Mouse (Mus musculus) hindbrain, embryonic 15.5 days (tissue): ENCODE results near the gene Camk1d. TPM values are rescaled to one million over a fixed set of nuclear protein-coding genes. Genes with fewer than 3 reads are reported as not detected.

Source experiments
- ATAC-seq: fragments of 200-750 bp; cut with Nextera tagmentation; 2 replicates; pipeline ENCODE4 v1.8.0; 2017; ENCODE audit warnings: low read depth, moderate number of reproducible peaks, moderate TSS enrichment; ENCODE audit not compliant: low FRiP score
- H3K27ac ChIP-seq: fragments of 300-500 bp; sonication (generic); replicated peaks from 2 replicates; pipeline ENCODE4 v1.5.1; 2015; ENCODE audit warnings: mild to moderate bottlenecking, inconsistent platforms
- H3K27me3 ChIP-seq: fragments of 300-500 bp; sonication (generic); 2 replicates; pipeline ENCODE4 v1.6.1; 2015; ENCODE audit warnings: control low read depth, inconsistent platforms
- H3K36me3 ChIP-seq: fragments of 300-500 bp; sonication (generic); 2 replicates; pipeline ENCODE4 v1.6.1; 2015; ENCODE audit warnings: control low read depth, inconsistent platforms
- H3K4me1 ChIP-seq: fragments of 300-500 bp; sonication (generic); replicated peaks from 2 replicates; pipeline ENCODE4 v1.6.1; 2015; ENCODE audit warnings: control low read depth, inconsistent platforms
- H3K4me2 ChIP-seq: fragments of 300-500 bp; sonication (generic); 2 replicates; pipeline ENCODE4 v1.6.1; 2015; ENCODE audit warnings: moderate library complexity, mild to moderate bottlenecking, inconsistent platforms
- H3K4me3 ChIP-seq: fragments of 300-500 bp; sonication (generic); 2 replicates; pipeline ENCODE4 v1.5.1; 2015; ENCODE audit warnings: mild to moderate bottlenecking, inconsistent platforms
- H3K9ac ChIP-seq: fragments of 300-500 bp; sonication (generic); 2 replicates; pipeline ENCODE4 v1.6.1; 2015; ENCODE audit warnings: inconsistent platforms
- H3K9me3 ChIP-seq: fragments of 300-500 bp; sonication (generic); 2 replicates; pipeline ENCODE4 v1.6.1; 2016; ENCODE audit warnings: control low read depth, inconsistent platforms
- WGBS: fragments of 180-500 bp; shearing (Covaris S2); methylation state at CpG from one replicate; pipeline ENCODE4 v1.1.7; 2015; 5-methylcytosine and 5-hydroxymethylcytosine counted together
- polyA plus RNA-seq: library from polyadenylated mRNA; unstranded; fragments of >200 nt; fragmentation: Nextera tagmentation; extraction: Ambion mirVana; gene quantifications from 2 replicates; pipeline ENCODE4 v1.2.1, GENCODE M21; 2015

The Camk1d gene
- polyA plus RNA-seq, 1 experiment from 2014 or later = 7.4 TPM

- Histone ChIP-seq H3K27ac (peak overlapping the region; percentile 61; the same call in 1 of the 2 replicates), H3K36me3 (no peaks in the 10 kb centered on the region), H3K27me3 (no peaks in the 10 kb centered on the region), H3K9ac (no peak overlapping the region), H3K4me1 (peaks cover 14% of the 10 kb centered on the region), H3K4me2 (no peak overlapping the region), H3K9me3 (no peaks in the 10 kb centered on the region), H3K4me3 (no peak overlapping the region)
- WGBS = 92% methylated on average over 4 of the region's 4 CpGs
- ATAC-seq = no peak
These were observed 398.1 kb downstream of the Camk1d start for GRCm38 (mm10) chr2:5316217-5316616.

- Histone ChIP-seq H3K27me3 (no peaks in the 10 kb centered on the region), H3K36me3 (no peaks in the 10 kb centered on the region), H3K9ac (no peak overlapping the region), H3K9me3 (no peaks in the 10 kb centered on the region), H3K27ac (peak overlapping the region; percentile 61), H3K4me2 (no peak overlapping the region), H3K4me1 (peaks cover 14% of the 10 kb centered on the region), H3K4me3 (no peak overlapping the region)
- ATAC-seq = no peak
- 44% methylated on average over 8 of the region's 8 CpGs for WGBS
These were observed 399.0 kb downstream of the Camk1d start for GRCm38 (mm10) chr2:5315291-5315828.

GRCm38 (mm10) chr2:5314530-5315166, 399.7 kb downstream of the Camk1d start:
- H3K9ac ChIP-seq = no peak overlapping the region
- 9% methylated on average over 9 of the region's 9 CpGs for WGBS
- H3K27ac ChIP-seq = peak overlapping the region; percentile 61

GRCm38 (mm10) chr2:5305156-5305555, 409.2 kb downstream of the Camk1d start:
- H3K27ac ChIP-seq = no peak overlapping the region
- ATAC-seq = no peak
- no peak overlapping the region for H3K4me2 ChIP-seq
- no peak overlapping the region for H3K4me3 ChIP-seq
- H3K27me3 ChIP-seq = no peaks in the 10 kb centered on the region
- 77% methylated on average over 3 of the region's 3 CpGs for WGBS
- no peaks in the 10 kb centered on the region for H3K4me1 ChIP-seq
- H3K9me3 ChIP-seq = no peaks in the 10 kb centered on the region
- no peak overlapping the region for H3K9ac ChIP-seq
- 0 out of 2 replicates have a peak, but pooled peaks cover 1% of the 10 kb centered on the region for H3K36me3 ChIP-seq

More at GRCm38 (mm10) chr2:5314530-5315166, 399.7 kb downstream of the Camk1d start:
- Histone ChIP-seq H3K4me1 (peaks cover 14% of the 10 kb centered on the region), H3K27me3 (no peaks in the 10 kb centered on the region), H3K9me3 (no peaks in the 10 kb centered on the region), H3K4me3 (no peak overlapping the region), H3K4me2 (no peak overlapping the region), H3K36me3 (no peaks in the 10 kb centered on the region)
- ATAC-seq = peak; percentile 71

- H3K9me3 ChIP-seq = no peaks in the 10 kb centered on the region
- H3K4me1 ChIP-seq = no peaks in the 10 kb centered on the region
- no peak overlapping the region for H3K27ac ChIP-seq
- no peak overlapping the region for H3K4me2 ChIP-seq
- H3K36me3 ChIP-seq = 0 out of 2 replicates have a peak, but pooled peaks cover 3% of the 10 kb centered on the region
- 90% methylated on average over 12 of the region's 12 CpGs for WGBS
- H3K27me3 ChIP-seq = no peaks in the 10 kb centered on the region
- no peak overlapping the region for H3K9ac ChIP-seq
- no peak for ATAC-seq
- no peak overlapping the region for H3K4me3 ChIP-seq
These were observed 409.9 kb downstream of the Camk1d start for GRCm38 (mm10) chr2:5304451-5304850.

- 92% methylated on average over 12 of the region's 12 CpGs for WGBS
These were observed 413.0 kb downstream of the Camk1d start for GRCm38 (mm10) chr2:5301286-5301685.

GRCm38 (mm10) chr2:5298071-5298470, 416.2 kb downstream of the Camk1d start:
- no peak overlapping the region for H3K9ac ChIP-seq
- no peak overlapping the region for H3K27ac ChIP-seq
- H3K4me3 ChIP-seq = no peak overlapping the region
- H3K27me3 ChIP-seq = no peaks in the 10 kb centered on the region
- no peak for ATAC-seq
- no peaks in the 10 kb centered on the region for H3K4me1 ChIP-seq
- H3K9me3 ChIP-seq = no peaks in the 10 kb centered on the region
- H3K36me3 ChIP-seq = 0 out of 2 replicates have a peak, but pooled peaks cover 3% of the 10 kb centered on the region
- no peak overlapping the region for H3K4me2 ChIP-seq
- 79% methylated on average over 10 of the region's 10 CpGs for WGBS

More at GRCm38 (mm10) chr2:5301286-5301685, 413.0 kb downstream of the Camk1d start:
- H3K27me3 ChIP-seq = no peaks in the 10 kb centered on the region
- H3K9ac ChIP-seq = no peak overlapping the region
- H3K4me1 ChIP-seq = no peaks in the 10 kb centered on the region
- 0 out of 2 replicates have a peak, but pooled peaks cover 3% of the 10 kb centered on the region for H3K36me3 ChIP-seq
- no peak overlapping the region for H3K4me3 ChIP-seq
- H3K9me3 ChIP-seq = no peaks in the 10 kb centered on the region
- H3K4me2 ChIP-seq = no peak overlapping the region
- H3K27ac ChIP-seq = no peak overlapping the region
- ATAC-seq = no peak

GRCm38 (mm10) chr2:5296749-5297545, 417.4 kb downstream of the Camk1d start:
- Histone ChIP-seq H3K4me3 (no peak overlapping the region), H3K4me1 (no peaks in the 10 kb centered on the region), H3K4me2 (no peak overlapping the region), H3K9me3 (no peaks in the 10 kb centered on the region), H3K9ac (no peak overlapping the region), H3K27ac (no peak overlapping the region), H3K36me3 (0 out of 2 replicates have a peak, but pooled peaks cover 3% of the 10 kb centered on the region), H3K27me3 (no peaks in the 10 kb centered on the region)
- ATAC-seq = no peak
- 91% methylated on average over 11 of the region's 11 CpGs for WGBS

- Histone ChIP-seq H3K27ac (no peak overlapping the region), H3K4me2 (no peak overlapping the region), H3K9me3 (no peaks in the 10 kb centered on the region), H3K9ac (no peak overlapping the region), H3K4me1 (no peaks in the 10 kb centered on the region), H3K27me3 (no peaks in the 10 kb centered on the region), H3K36me3 (0 out of 2 replicates have a peak, but pooled peaks cover 1% of the 10 kb centered on the region), H3K4me3 (no peak overlapping the region)
- no peak for ATAC-seq
These were observed 419.2 kb downstream of the Camk1d start for GRCm38 (mm10) chr2:5295098-5295497.

GRCm38 (mm10) chr2:5294451-5294850, 419.9 kb downstream of the Camk1d start:
- WGBS = 72% methylated on average over 5 of the region's 5 CpGs
- H3K9ac ChIP-seq = no peak overlapping the region
- no peaks in the 10 kb centered on the region for H3K36me3 ChIP-seq
- no peaks in the 10 kb centered on the region for H3K4me1 ChIP-seq
- no peaks in the 10 kb centered on the region for H3K27me3 ChIP-seq
- no peak overlapping the region for H3K27ac ChIP-seq
- no peak overlapping the region for H3K4me2 ChIP-seq
- no peaks in the 10 kb centered on the region for H3K9me3 ChIP-seq
- ATAC-seq = no peak
- no peak overlapping the region for H3K4me3 ChIP-seq

- no peaks in the 10 kb centered on the region for H3K9me3 ChIP-seq
- ATAC-seq = no peak
- H3K4me2 ChIP-seq = no peak overlapping the region
- H3K36me3 ChIP-seq = no peaks in the 10 kb centered on the region
- no peak overlapping the region for H3K9ac ChIP-seq
- H3K4me1 ChIP-seq = no peaks in the 10 kb centered on the region
- no peaks in the 10 kb centered on the region for H3K27me3 ChIP-seq
- no peak overlapping the region for H3K4me3 ChIP-seq
- 79% methylated on average over 4 of the region's 4 CpGs for whole genome bisulfite sequencing
- no peak overlapping the region for H3K27ac ChIP-seq
These were observed 425.7 kb downstream of the Camk1d start for GRCm38 (mm10) chr2:5288593-5288992.

- no peak overlapping the region for H3K27ac ChIP-seq
- no peaks in the 10 kb centered on the region for H3K36me3 ChIP-seq
- H3K4me1 ChIP-seq = no peaks in the 10 kb centered on the region
- no peaks in the 10 kb centered on the region for H3K27me3 ChIP-seq
- H3K9me3 ChIP-seq = no peaks in the 10 kb centered on the region
- 90% methylated on average over 3 of the region's 3 CpGs for WGBS
- no peak overlapping the region for H3K4me3 ChIP-seq
- no peak overlapping the region for H3K9ac ChIP-seq
- no peak for ATAC-seq
- no peak overlapping the region for H3K4me2 ChIP-seq
These were observed 427.3 kb downstream of the Camk1d start for GRCm38 (mm10) chr2:5287044-5287380.
